Mouse (Mus musculus): ENCODE measurements around the gene Rbfox1.

Rbfox1 gene

DNA sequence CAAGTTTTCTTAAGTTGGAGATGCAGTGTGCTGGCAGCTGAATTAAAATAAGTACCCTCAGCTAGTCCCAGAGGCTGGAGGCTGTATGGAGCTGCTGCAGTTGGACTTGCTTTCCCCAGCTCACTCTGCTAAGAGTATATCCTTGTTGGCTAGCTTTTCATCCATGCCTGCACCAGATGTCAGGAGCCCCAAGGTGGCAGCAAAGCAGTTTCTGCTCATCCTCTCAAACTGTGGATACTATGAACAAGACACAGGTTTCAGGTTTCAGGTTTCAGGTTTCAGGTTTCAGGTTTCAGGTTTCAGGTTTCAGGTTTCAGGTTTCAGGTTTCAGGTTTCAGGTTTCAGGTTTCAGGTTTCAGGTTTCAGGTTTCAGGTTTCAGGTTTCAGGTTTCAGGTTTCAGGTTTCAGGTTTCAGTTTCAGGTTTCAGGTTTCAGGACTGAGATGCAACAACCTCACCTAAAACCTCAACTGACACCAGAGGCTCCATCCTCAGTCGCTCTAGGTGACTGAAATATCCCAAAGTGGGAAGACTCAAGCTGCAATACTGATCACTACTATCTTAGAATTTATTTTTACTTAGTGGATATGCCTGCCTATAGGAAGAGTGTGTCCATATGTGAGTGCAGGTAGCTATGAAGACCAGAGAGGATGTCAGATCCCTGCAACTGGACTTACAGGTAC lies 801.1 kb downstream of the Rbfox1 start:
- no peak for DNase-seq (ENCODE audit: low spot score)

DNA sequence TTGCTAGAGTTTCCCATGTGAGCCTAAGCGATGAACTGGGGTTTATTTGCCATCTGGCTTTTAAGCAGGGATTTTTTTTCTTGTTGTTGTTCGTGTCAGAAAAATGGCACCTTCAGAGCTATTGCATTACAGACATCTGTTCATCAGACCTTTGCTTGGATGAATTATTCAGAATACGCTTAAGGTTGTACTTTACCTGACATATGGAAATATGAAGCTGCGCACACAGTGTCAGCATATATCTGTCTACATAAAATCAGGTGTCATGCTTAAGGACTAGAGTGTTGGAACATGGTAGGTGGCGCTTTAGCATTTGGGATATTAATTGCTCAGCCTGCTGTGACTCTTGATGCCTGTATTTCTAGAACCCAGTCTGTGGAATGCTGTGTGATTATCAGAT lies 819.7 kb downstream of the Rbfox1 start:
- DNase-seq (ENCODE audit: low spot score): no peak

DNA sequence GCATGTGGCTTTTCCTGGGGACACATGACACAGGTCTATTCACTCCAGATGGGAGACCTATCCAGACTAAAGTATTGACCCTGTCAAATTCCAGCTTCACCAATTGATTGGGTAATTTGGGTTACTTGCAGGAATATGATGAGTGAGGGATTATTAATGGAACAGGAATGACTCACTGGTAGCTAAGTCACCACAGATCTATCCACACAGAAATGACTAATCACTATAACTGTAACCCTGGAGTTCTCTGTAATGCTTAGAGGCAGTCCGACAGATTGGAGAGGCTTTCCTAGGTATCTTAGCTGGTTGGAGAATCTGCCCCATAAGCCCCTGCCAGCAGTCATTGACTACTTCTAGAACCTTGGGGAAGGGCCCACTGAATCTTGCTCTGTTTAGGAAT lies 827.2 kb downstream of the Rbfox1 start:
- DNase-seq (ENCODE audit: low spot score): no peak

DNA sequence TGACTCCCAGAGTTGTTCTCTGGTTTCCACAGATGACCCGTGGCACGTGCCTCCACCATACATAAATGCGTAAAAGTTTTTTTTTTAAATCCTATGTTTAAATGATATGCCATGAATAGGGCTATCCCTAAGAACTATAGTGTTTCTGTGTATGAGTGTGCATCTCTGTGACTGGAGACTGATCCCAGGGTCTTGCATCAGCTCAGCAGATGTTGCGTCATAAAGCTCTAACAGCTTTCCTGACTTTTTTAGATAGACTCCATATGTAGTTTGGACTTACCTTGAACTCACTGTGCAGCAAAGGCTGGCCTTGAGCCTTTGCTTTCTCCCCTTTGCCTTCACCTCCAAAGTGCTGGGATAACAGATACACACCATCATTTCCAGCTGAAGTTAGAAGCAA lies 830.1 kb downstream of the Rbfox1 start:
- DNase-seq (ENCODE audit: low spot score): no peak

DNA sequence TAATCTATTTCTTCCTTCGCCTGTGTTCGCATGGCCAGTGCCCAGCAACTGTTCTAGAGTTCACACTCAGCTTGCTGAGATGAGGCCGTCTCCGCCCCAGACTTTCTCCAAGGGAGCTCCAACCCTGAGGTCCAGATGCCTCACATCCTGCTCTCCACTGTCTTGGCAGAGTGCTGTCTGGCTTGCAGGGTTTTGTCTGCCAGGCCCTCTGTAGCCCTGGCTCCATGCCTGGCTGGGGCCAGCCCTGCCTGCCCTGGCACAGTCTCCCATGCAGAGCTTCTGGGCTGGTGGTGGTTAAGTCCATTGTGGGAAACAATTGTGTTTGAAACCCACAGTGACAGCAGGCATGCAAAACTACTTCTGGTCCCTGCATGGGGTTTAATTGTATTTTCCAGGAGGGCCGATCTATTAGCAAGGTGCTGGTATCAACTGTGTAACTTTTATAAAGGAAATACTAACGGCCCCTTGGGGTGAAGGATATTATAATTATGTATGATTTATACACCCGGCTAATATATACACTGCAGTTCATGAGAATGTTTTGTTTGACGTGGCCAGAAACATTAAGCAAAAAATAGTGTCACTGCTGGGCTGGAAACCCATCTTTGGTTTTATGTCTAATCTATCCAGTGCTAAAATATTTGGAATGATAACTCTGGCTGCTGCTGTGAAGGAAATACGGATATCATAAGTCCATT lies 831.2 kb downstream of the Rbfox1 start:
- peak; percentile 87 for DNase-seq (ENCODE audit: low spot score)

DNA sequence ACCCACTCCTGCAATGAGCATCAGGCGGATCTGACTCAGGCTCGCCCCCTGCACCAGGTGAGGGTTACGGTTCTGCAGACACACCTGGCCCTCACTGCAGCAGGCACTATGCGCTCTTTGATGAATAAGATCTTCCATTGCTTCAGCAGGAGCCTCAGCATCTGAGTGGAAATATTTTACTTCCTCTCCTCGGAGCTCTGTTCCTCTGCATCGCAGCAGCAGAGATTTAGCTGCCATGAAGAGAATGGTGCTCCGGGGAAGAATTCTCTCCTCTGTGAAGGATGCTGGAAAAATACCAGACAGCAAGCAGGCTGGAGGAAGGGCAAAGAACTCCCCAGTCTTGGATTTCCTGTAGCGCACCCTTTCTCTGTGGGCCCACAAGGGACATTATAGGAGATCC lies 833.9 kb downstream of the Rbfox1 start:
- DNase-seq (ENCODE audit: low spot score): no peak

DNA sequence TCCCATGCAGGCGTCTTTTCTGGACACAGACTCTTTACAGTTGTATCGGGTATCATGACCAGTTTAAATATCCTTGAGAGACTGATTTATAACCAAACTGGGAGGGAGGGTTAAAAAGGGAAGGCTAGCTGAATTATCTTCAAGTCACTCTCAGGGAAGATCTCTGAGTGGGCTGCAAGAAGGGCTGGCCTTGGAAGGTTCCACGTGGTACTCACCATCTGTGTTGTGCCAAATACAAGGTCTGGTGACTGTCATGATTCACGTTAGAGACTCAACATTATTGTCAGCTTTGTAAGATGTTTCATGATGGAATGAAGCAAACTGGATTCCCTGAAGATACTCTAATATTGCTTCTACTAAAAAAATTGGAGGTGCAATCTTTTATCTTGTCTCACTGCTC lies 847.5 kb downstream of the Rbfox1 start:
- DNase-seq (ENCODE audit: low spot score): no peak

DNA sequence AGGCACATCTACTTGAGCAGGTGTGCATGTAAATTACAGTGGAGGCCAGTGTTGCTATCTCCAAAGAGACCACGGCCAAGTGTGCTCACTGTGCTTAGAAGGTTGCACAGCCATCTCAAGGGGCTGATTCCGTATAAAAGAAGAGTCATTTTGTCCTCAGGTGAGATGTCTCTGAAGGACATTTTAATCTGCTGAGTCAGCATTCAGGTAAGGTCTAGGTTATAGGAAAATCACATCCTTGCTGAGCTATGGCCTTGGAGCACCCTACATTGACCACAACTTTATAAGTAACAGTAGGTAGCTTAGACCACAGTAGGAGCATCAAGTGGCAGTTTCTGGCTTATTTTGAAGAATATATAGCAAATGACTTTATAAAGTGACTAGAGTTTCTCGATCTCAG lies 848.3 kb downstream of the Rbfox1 start:
- DNase-seq (ENCODE audit: low spot score): no peak

DNA sequence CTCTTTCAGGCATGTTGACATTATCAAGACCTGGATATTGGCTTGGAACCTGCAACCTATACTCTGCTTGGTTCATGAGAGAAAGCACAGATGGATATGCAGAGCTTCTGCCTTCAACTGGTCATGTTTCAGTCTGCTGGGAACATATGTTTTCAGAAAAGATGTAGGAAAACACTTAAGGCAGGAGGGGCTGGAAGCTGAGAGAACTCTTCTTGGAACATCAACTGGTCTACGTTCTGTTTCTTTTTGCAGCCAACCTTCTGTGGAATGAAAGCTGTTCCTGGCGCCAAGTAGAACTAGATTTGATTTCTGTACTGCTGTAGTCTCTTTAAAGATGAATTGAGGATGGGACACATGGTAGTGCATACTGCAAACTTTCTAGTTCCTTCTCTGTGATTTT lies 851.4 kb downstream of the Rbfox1 start:
- no peak for DNase-seq (ENCODE audit: low spot score)

DNA sequence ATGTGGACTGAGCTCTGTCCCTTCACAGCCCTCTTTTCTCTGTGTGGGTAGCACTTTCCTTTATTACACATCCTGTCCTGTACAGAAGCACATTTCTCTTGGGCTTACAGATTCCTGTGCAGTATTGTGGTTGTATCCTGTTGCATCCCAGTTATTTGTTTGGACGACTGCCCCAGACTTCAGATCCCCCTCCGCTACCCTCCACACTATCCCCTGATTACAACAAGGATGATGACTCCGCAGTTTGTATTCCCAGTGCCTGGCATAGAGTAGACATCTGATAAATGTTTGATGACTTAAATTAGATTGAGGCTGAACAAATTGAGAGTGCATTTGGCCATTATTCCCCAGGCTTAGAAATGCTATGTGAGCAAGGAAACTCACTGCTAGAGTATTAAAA lies 851.8 kb downstream of the Rbfox1 start:
- DNase-seq (ENCODE audit: low spot score): no peak

DNA sequence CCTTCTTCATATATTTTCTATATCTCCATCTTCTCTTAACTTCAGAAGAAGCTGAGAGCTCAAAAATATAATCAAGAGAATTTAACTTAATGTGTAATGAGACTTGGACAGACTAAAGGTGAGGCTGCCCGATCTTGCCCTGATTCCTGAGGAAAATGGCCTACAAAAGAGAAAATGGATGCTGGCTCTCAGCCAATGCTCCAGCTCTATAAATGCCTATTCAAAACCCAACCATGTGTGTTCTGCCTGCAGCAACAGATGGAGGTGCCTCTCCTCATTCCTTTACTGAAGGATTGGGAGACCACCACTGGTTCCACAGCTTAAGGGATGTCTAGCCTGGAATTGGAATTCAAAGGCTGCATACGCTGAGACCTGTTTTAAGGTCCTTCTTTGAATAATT lies 861.0 kb downstream of the Rbfox1 start:
- DNase-seq (ENCODE audit: low spot score): no peak

DNA sequence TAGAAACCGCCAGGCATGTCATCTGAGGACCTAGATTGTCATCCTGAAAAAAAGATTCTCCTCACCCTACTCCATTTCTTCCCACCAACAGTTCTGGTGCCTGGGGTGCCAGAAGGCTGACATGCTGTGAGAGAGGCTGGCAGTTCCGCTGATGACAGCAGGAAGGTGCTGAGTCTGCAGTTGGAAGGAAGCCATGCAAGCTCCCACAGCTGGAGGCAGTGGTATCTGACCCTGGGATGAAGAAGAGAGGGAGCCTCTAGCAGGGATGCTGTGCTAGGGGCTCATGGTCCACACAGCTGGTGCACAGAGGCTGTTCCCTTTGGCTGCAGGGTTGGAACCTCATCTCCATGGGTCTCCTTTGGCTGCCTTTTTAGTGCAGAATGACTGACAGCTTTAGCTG lies 865.3 kb downstream of the Rbfox1 start:
- no peak for DNase-seq (ENCODE audit: low spot score)

DNA sequence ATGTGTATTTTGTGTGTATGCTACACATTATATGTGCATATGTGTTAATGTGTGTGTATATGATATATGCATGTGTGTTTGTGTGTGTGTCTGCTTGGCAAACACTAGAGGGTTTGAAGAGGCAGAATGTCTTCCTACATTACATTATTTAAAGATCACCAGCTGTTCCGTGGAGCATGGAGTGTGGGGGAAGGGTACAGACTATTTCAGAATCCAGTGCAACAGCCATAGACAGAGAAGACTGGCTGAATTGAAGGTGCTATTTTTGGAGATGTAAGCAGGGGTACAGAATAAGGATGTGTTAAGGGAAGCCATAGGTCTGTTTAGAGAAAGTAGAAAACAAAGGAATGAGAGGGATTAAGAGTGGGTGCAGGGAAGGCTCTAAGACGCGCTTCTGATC lies 869.7 kb downstream of the Rbfox1 start:
- no peak for DNase-seq (ENCODE audit: low spot score)

DNA sequence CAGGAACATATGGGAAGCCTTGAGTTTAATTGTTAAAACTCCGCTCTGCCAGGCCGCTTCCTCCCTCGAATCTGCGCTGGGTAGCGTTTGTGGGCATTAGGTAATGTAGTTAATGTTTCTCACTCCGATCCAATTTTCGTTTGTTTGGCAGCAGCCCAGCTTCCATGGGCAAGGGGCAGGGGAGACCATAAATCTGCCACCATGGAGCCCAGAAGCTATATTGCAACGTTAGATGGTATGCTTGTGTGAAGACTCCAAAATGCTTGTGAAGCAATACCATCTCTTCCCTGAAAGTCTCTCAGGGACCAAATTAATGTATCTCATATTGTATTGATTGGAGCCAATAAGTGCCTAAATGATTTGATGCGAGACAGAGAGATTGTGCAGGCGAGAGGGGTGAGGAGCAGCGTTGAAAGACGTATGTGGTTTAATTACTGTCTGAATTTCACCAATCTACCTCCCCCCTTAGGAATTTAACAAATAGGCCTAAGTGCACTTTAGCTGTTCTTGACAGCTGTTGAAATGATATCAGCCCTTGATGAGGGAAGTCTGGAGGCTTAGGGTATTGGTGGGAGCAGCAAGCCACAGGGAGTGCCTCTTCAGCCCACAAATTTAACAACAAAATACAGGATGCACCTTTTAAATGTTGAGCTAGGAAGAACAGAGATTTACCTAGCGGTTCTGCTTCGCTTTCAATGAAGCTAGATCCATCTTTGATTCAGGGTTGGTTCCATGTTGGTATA lies 884.5 kb downstream of the Rbfox1 start:
- no peak for DNase-seq (ENCODE audit: low spot score)

DNA sequence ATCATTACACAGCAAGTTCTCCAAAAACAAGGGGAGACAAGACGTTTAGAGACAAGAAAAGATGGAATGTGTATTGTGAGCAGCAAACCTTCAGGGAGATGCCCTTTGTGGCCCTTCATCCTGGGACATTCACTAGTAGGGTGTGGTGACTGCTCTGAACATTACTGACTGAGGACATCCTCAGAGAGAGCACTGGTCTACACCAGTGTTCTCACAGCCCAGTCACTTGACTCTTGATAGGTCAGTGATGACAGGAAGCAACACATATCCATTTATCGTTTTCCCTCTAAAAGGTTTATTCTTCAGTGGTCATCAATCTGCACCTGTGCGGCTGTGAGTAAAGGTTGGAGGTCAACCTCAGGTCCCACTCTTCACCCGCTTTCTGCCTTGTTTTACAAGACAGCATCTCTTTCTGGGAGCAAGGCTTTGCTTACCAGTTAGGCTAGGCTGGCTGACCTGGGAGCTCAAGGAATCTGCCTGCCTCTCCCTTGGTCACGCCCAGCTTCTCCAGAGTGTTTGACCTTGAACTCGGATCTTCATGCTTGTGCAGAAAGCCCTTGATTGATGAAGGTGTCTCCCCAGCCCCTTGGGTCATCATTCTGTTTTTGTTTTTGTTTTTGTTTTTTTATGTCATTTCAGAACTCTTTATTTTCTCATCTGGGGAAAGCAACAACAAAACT lies 892.5 kb downstream of the Rbfox1 start:
- DNase-seq (ENCODE audit: low spot score): no peak

DNA sequence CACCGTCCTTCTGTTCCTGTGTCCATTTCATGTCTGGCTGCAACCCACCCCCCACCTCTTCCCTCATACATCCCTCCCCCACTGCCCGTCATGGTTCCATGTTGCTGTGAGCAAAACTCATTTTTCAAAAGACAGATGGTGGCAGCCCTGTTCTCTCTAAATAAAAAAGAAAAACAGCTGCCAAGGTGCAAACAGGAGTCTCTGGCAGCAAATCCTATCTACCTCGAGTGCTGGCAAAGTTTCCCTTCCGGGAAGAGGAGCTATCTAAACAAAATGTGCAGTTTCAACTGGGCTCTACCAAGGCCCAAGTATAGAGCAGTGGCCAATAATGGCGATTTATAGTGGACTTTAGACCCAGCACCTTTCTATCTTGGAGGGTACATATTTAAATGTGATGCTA lies 899.0 kb downstream of the Rbfox1 start:
- DNase-seq (ENCODE audit: low spot score): no peak

DNA sequence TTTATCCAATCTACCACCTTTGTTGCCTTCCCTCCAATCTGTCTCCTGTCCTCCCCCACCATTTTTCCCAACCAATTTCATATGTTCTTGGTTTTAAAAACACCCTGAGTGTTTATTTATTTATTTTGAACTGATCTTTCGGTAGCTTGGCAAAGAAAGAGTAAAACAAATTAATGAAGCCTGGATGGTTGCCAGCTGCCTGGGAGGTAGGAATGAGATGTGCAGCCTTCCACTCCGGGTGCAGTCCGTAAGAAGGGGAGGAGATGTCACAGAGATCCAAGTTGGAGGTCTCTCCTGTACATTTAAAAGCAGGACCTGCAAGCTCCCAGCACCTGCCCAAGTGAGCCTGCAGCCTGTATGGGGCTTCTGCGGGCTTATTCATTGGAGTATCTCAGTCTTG lies 899.9 kb downstream of the Rbfox1 start:
- DNase-seq (ENCODE audit: low spot score): no peak

DNA sequence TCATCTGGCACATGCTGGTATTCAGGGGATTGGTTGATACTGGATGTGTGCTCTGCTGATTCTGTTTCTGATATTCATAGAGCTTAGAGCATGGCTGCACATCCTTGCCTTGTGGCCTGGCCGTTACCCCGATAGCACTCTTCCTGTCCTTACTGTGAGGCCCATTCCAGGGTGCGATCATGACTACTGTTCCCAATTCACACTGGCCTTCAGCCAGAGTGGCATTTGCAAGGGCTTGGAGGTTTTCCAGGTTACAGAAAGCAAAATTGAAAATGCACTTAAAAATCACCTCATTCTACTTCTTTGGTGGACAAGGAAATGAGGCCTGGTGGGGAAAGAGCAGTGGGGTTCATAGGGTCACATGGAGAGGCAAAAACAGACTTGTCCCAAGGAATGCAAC lies 906.1 kb downstream of the Rbfox1 start:
- peak; percentile 39 for DNase-seq (ENCODE audit: low spot score)

DNA sequence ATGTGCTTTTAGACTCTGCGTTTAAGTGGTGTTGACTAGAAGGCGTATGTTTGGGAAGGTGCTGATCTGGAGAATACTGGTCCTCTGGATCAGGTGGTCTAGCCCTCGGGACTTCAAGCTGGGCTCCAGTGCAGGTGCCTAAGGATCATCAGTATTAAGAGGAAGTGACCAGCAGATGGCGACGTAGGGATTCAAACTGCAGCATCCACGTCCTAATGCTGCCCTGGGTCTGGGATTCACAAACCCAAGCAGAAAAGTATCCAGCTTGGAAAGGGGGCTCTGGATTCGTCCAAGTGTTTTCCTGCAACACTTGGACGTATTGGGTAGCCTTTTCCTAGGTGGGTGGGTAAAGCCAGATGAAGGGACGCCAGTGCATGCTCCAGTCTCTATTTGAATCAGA lies 906.5 kb downstream of the Rbfox1 start:
- DNase-seq (ENCODE audit: low spot score): peak; percentile 82

DNA sequence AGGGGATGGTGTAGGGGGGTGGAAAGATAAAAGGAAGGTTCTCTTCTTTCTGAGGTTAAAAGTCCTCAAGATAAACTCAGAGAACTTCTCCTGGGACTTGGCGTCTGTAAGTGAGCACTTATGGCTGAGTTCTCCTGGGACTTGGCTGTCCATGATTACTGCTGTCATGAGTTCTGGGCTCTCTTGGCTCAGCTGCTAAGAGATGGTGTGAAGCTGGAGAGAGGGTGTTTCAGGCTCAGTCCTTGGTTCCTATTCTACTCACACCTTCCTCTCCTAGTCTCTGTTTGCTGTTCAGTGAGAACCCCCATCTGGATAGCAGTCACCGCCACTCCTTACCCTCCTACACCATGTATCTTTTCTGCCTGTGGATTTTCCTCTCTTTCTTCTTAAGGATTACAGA lies 921.1 kb downstream of the Rbfox1 start:
- no peak for DNase-seq (ENCODE audit: low spot score)

DNA sequence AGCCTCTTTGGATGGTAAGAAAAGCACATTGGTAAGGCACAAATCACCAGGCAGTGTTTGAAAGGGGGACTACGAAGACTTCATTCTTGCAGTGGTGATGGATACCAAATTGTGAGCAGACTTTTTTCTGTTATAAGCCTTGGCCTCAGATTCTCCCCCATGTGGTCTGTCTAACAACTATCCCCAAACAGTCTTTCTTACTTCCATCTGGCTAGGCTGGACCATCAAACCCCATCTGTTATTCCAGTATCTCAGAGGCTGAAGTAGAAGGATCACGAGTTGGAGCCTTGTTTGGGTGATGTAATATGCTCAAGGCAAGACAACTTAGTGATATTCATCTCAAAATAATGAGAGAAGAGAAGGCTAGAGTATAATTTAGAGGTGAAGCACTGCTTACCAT lies 922.7 kb downstream of the Rbfox1 start:
- no peak for DNase-seq (ENCODE audit: low spot score)

DNA sequence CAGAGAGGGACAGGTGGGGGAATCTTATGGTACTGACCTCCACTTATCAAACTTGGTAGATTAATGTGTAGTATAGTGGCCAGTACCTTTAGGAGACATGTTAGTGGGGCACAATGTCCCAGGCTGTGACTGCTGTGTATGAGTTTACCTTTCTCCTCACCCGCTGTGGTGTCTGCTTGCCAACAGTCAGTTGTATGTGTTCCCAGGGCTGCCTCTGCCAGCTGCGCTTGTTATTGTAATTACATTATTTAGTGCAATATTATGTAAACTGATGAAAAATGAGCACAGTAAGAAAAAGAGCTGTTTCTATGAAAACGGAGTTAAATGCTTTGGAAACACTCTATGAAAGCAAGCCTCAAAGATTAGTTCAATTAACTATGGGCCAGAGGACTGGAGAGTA lies 928.7 kb downstream of the Rbfox1 start:
- DNase-seq (ENCODE audit: low spot score): no peak

DNA sequence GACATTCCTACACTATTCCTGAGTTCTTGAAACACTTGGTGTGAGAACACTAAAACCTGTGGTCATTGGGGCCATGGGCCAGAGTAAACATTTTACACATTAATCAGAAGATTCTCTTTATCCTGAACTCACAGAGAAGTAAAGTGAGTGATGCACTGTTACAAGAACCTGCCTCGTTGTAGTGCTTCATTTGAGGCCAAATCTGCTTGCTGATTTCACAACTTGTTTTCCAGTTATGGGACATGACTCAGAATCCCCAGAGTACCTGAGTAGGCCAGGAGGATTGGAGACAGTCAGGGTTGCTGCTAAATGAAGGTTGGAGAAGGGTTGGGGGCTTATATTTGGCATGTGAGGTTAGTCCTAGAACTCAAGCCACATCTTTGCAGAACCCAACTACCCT lies 936.6 kb downstream of the Rbfox1 start:
- DNase-seq (ENCODE audit: low spot score): peak; percentile 8

Data from adipocyte (in vitro differentiated cells).